Mouse (Mus musculus): ENCODE results near the gene Mfsd11.

The Mfsd11 gene

GRCm38 (mm10) chr11:116852291-116852890 lies at the start of gene Mfsd11:
Mfsd11 (plus strand) TSS chr11:116852440.
- peak; percentile 89 for DNase-seq

GRCm38 (mm10) chr11:116802709-116803108 lies 49.5 kb upstream of the Mfsd11 start:
- no peak for DNase-seq

GRCm38 (mm10) chr11:116806136-116807071 lies 45.8 kb upstream of the Mfsd11 start:
- DNase-seq = no peak

- DNase-seq = no peak
Measured at GRCm38 (mm10) chr11:116807116-116807515, 45.1 kb upstream of the Mfsd11 start.

GRCm38 (mm10) chr11:116807526-116807925 lies 44.7 kb upstream of the Mfsd11 start:
- DNase-seq = no peak

- DNase-seq = peak; percentile 92
Measured at GRCm38 (mm10) chr11:116807938-116808606, 44.2 kb upstream of the Mfsd11 start.

GRCm38 (mm10) chr11:116808811-116809395 lies 43.3 kb upstream of the Mfsd11 start:
- no peak for DNase-seq

GRCm38 (mm10) chr11:116809520-116809919 lies 42.7 kb upstream of the Mfsd11 start:
- no peak for DNase-seq

- no peak for DNase-seq
Measured at GRCm38 (mm10) chr11:116810528-116810927, 41.7 kb upstream of the Mfsd11 start.

GRCm38 (mm10) chr11:116810983-116811901 lies 41.0 kb upstream of the Mfsd11 start:
- DNase-seq = peak; percentile 91

GRCm38 (mm10) chr11:116812793-116813529 lies 39.3 kb upstream of the Mfsd11 start:
- DNase-seq = peak; percentile 72

GRCm38 (mm10) chr11:116813610-116814009 lies 38.6 kb upstream of the Mfsd11 start:
- peak; percentile 17 for DNase-seq

- peak; percentile 94 for DNase-seq
Measured at GRCm38 (mm10) chr11:116814076-116814883, 38.0 kb upstream of the Mfsd11 start.

GRCm38 (mm10) chr11:116814884-116815415 lies 37.3 kb upstream of the Mfsd11 start:
- DNase-seq = peak; percentile 62

GRCm38 (mm10) chr11:116816769-116817168 lies 35.5 kb upstream of the Mfsd11 start:
- peak; percentile 82 for DNase-seq

- DNase-seq = no peak
Measured at GRCm38 (mm10) chr11:116817567-116817966, 34.7 kb upstream of the Mfsd11 start.

- DNase-seq = no peak
Measured at GRCm38 (mm10) chr11:116818722-116819121, 33.5 kb upstream of the Mfsd11 start.

GRCm38 (mm10) chr11:116819932-116820593 lies 32.2 kb upstream of the Mfsd11 start:
- peak; percentile 71 for DNase-seq

Data from lung, postnatal 10 days (tissue).